Mouse (Mus musculus) adrenal gland, postnatal 36 days (tissue): Measurements from ENCODE around the gene Csf2ra. TPM values are rescaled to one million over a fixed set of nuclear protein-coding genes. Genes with fewer than 3 reads are reported as not detected.
"Not testable (repeated sequence)": the region's sequence is repeated elsewhere in the genome, so short reads cannot be mapped to it uniquely, and the experiment has no call there.

Experiments used
- DNase-seq, 2 experiments: peaks; one replicate each; pipeline ENCODE4 v3.0.0; 2021; ENCODE audit warnings: mixed read lengths in 1 of 2
- long read RNA-seq, 2 experiments: library from polyadenylated mRNA; stranded (forward); transcript quantifications; one replicate each; pipeline ENCODE4 v2.0.0; 2021; ENCODE audit warnings: borderline sequencing depth in 2 of 2
- total RNA-seq, 2 experiments: library from RNA; stranded (reverse); gene quantifications; 2 replicates each; pipeline ENCODE4 v1.2.3; 2021

Csf2ra gene
- 10 to 100 TPM; 21.2 to 38.3 TPM for total RNA-seq
- long read RNA-seq, experiment 1, partial matches to known transcripts = 17 of 42 reads
- long read RNA-seq, experiment 1, other reads (novel, unspliced or antisense) = 20 of 42 reads
- long read RNA-seq, experiment 2, partial matches to known transcripts = 7 of 27 reads
- long read RNA-seq, experiment 2, other reads (novel, unspliced or antisense) = 15 of 27 reads

GRCm38 (mm10) chr19:61227941-61228701 is at the start of gene Csf2ra:
Gene Csf2ra (minus strand): TSS chr19:61228429.
- DNase-seq = peak; percentile 3 to 19

GRCm38 (mm10) chr19:61275446-61275845 is 47.2 kb upstream of the Csf2ra start:
- DNase-seq = no peak

DNA sequence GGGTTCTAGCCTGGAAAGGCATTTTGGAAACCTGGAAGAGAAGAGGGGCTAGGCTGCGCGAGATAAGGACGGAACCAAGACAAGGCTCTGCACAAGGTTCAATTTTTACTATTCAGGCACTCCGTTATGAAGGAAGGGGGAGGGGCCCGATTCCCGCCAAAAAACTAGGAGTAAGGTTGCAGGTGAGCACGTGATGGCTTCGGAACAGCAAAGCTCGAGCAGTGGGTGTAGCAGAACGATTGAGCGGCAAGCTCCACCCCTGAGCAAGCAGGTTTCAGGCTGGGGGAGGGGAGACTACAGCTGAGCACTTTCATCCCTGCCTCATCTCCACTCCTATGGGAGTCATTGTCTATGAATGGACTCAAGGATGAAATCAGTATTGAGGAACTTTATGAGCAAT is 40.9 kb upstream of the Csf2ra start:
- DNase-seq = not testable (repeated sequence)

- no peak for DNase-seq
Measured at GRCm38 (mm10) chr19:61267141-61267540, 38.9 kb upstream of the Csf2ra start.

DNA sequence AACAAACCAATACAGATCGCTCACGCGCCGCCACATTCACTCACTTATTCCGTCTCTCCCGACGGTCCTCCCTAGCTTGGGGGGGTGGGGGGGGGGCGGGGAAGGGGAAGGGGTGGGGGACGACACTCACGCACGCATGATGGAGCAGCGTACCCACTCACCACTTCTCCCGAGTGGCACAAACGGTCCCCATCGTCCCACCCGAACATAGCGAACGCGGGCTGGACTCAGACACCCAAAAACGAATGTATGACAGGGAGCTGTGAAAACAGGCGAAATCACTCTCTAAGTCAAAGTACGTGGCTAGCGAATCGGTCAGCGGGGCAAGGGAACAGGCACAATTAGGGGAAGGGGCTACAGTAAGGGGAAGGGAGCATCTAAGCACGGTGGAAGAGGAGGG is 38.4 kb upstream of the Csf2ra start:
- peak; percentile 16 to 20 for DNase-seq

GRCm38 (mm10) chr19:61266246-61266615 is 38.0 kb upstream of the Csf2ra start:
- peak; percentile 32 to 48 for DNase-seq

DNA sequence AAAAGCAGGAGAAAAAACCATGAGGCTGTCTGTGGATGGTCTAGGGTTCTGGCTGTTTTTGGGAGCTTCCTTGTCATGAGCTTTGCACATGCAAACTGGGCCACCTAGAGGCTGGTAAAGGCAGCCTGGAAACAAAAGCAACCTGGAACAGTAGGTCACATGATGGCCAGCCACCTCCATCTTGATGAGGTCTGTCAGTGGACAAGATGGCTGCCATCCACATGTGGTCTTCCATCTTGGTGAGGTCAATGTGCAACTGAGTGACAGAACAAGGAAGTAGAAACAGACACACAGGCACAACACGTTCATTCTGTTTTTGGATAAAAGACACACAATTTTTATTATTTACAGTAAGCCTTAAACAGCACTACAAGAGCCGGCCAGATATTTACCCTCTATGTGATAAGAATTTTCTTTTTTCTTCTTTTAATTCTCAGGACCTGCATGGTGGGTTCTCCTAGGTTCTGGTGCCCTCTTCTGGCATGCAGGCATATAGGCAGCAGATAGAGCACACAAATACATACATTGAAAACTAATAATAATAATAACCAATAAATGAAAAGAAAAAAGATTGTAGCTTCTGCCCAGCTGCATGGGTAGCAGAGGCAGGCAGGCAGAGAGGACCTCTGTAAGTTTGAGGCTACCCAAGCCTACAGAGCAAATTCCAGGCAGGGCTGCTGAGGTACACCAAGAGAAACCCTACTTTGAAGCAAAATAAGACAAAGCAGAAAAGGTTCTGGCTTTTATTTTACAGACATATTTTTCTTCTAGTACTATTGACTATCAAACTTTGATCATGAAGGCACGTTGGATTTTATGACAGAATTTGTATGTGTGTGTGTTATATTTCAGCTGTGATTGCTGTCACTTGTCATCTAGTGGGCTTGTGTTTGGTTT is 37.4 kb upstream of the Csf2ra start:
- DNase-seq = peak; percentile 80 to 81

GRCm38 (mm10) chr19:61264933-61265332 is 36.7 kb upstream of the Csf2ra start:
- no peak for DNase-seq

- no peak for DNase-seq
Measured at GRCm38 (mm10) chr19:61264227-61264626, 36.0 kb upstream of the Csf2ra start.

- DNase-seq = no peak
Measured at GRCm38 (mm10) chr19:61261241-61261640, 33.0 kb upstream of the Csf2ra start.

DNA sequence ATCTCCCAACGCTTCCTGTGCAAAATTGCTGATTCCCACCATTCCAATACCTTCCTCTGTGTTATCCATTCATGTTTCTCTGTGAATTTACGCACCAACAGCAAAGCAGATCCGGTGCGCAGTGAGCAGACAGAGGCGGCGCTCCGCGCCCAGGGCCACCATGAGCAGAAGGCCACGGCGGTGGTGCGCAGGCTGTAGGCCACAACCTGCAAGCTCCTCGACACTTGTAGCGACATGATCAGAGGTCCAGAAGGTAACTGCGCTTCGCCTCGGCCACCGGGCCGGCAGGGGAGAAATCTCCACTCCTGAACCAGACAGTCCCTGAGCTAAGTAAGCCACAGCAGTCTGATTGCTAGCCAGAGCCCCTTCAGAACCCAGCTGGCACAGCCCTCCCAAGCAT is 29.5 kb upstream of the Csf2ra start:
- no peak for DNase-seq

- DNase-seq = no peak
Measured at GRCm38 (mm10) chr19:61256166-61256887, 28.1 kb upstream of the Csf2ra start.

GRCm38 (mm10) chr19:61247334-61247733 is 19.1 kb upstream of the Csf2ra start:
- not testable (repeated sequence) for DNase-seq

- no peak for DNase-seq
Measured at GRCm38 (mm10) chr19:61244721-61245436, 16.6 kb upstream of the Csf2ra start.

DNA sequence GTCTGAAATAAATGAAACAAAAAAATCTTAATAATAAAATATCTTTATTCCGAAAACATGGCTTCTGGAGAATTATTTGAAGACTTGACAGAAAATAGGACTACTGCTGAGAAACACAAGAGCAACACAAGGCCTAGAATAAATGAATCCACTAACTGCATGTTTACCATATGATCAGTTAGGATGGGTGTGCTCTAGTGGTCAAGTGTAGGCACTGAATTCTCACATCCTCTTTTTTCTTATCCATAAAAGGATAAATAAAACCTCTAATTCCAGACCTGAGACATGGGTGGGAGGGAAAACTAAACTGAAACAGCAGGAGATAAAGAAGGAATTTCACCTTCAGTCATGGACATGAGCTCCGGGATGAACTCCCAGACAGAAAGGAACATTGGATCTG is 9.7 kb upstream of the Csf2ra start:
- no peak for DNase-seq

- no peak for DNase-seq
Measured at GRCm38 (mm10) chr19:61234532-61234931, 6.3 kb upstream of the Csf2ra start.

GRCm38 (mm10) chr19:61226928-61227854 is 1.0 kb downstream of the Csf2ra start:
- peak; percentile 90 to 92 for DNase-seq

DNA sequence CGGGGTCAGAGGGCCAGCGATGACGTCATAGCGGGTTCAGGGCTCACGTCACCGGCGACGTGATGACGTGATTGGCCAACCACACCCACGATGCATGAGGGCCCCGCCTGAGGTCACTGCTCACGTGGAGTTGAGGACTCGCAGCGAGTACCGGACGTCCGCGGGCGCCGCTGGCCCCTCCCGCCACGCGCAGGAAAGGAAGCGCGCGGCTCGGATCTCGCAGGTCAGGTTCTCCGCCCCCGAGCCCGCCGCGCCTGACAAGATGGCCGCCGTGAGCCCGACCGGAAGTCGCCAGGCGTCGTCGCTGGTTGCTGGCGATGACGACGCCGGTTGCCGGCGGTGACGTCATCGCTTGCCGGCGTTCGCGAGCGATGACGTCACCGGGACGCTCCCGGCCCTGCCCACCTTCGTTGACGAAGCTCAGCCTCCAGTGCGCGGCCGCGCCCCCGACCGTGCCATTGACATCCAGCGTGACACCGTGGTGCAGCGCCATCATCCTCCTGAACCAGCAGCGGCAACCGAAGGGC is 1.8 kb downstream of the Csf2ra start:
- peak; percentile 77 to 84 for DNase-seq

- DNase-seq = peak; percentile 83 to 85
Measured at GRCm38 (mm10) chr19:61225526-61226400, 2.5 kb downstream of the Csf2ra start.
